Mouse (Mus musculus) thymus, postnatal 36 days (tissue): ENCODE measurements at regions not wholly inside any gene's neighbourhood (a gene's known extent, or its start where the extent isn't known, plus 50 kb on each side); places are given as distances from the start of the nearest gene placed in this dataset.

Experiments used
- DNase-seq, 2 experiments: peaks; one replicate each; pipeline ENCODE4 v3.0.0; 2022; ENCODE audit warnings: mixed read lengths in 2 of 2

GRCm38 (mm10) chr16:92903486-92903885, 77.5 kb upstream of the Runx1 start:
- DNase-seq, result no peak

- DNase-seq, result no peak
These were observed 73.8 kb upstream of the Runx1 start for GRCm38 (mm10) chr16:92899704-92900103.

GRCm38 (mm10) chr16:92891741-92892140, 65.8 kb upstream of the Runx1 start:
- no peak for DNase-seq

- DNase-seq, result no peak
These were observed 64.8 kb upstream of the Runx1 start for GRCm38 (mm10) chr16:92890713-92891112.

GRCm38 (mm10) chr16:92889537-92889936, 63.6 kb upstream of the Runx1 start:
- no peak for DNase-seq

- no peak for DNase-seq
These were observed 60.3 kb upstream of the Runx1 start for GRCm38 (mm10) chr16:92886226-92886625.

GRCm38 (mm10) chr16:92883821-92884272, 57.9 kb upstream of the Runx1 start:
- peak; percentile 15 to 21 for DNase-seq

- no peak for DNase-seq
These were observed 54.6 kb upstream of the Runx1 start for GRCm38 (mm10) chr16:92880356-92881043.

- no peak for DNase-seq
These were observed 52.1 kb upstream of the Runx1 start for GRCm38 (mm10) chr16:92878081-92878480.
